Mouse (Mus musculus) neural tube, embryonic 15.5 days (tissue): Measurements from ENCODE around the gene Smurf1. TPM values are rescaled to one million over a fixed set of nuclear protein-coding genes. Genes with fewer than 3 reads are reported as not detected.

Experiments used
- ATAC-seq: fragments of 200-750 bp; cut with Nextera tagmentation; 2 replicates; pipeline ENCODE4 v1.8.0; 2017; ENCODE audit warnings: mild to moderate bottlenecking, moderate TSS enrichment, moderate library complexity; ENCODE audit not compliant: low FRiP score
- H3K27ac ChIP-seq: fragments of 300-500 bp; sonication (generic); replicated peaks from 2 replicates; pipeline ENCODE4 v1.5.1; 2015; ENCODE audit warnings: mild to moderate bottlenecking, inconsistent platforms
- H3K27me3 ChIP-seq: fragments of 300-500 bp; sonication (generic); replicated peaks from 2 replicates; pipeline ENCODE4 v1.6.1; 2015; ENCODE audit warnings: inconsistent platforms
- H3K36me3 ChIP-seq: fragments of 300-500 bp; sonication (generic); 2 replicates; pipeline ENCODE4 v1.6.1; 2015; ENCODE audit warnings: inconsistent platforms
- H3K4me1 ChIP-seq: fragments of 300-500 bp; sonication (generic); 2 replicates; pipeline ENCODE4 v1.6.1; 2015; ENCODE audit warnings: inconsistent platforms
- H3K4me2 ChIP-seq: fragments of 300-500 bp; sonication (generic); 2 replicates; pipeline ENCODE4 v1.6.1; 2015; ENCODE audit warnings: inconsistent platforms, mild to moderate bottlenecking, moderate library complexity
- H3K4me3 ChIP-seq: fragments of 300-500 bp; sonication (generic); replicated peaks from 2 replicates; pipeline ENCODE4 v1.5.1; 2015; ENCODE audit warnings: mild to moderate bottlenecking, inconsistent platforms
- H3K9ac ChIP-seq: fragments of 300-500 bp; sonication (generic); replicated peaks from 2 replicates; pipeline ENCODE4 v1.6.1; 2015; ENCODE audit warnings: mild to moderate bottlenecking, inconsistent platforms
- H3K9me3 ChIP-seq: fragments of 300-500 bp; sonication (generic); replicated peaks from 2 replicates; pipeline ENCODE4 v1.6.1; 2016; ENCODE audit warnings: inconsistent platforms
- WGBS: fragments of 180-500 bp; shearing (Covaris S2); methylation state at CpG from one replicate; pipeline ENCODE4 v1.1.7; 2015; ENCODE audit warnings: mixed read lengths; 5-methylcytosine and 5-hydroxymethylcytosine counted together
- polyA plus RNA-seq: library from polyadenylated mRNA; unstranded; fragments of >200 nt; fragmentation: Nextera tagmentation; extraction: Ambion mirVana; gene quantifications from 2 replicates; pipeline ENCODE4 v1.2.1, GENCODE M21; 2015

Gene Smurf1
- polyA plus RNA-seq, 1 experiment from 2014 or later, result 23.7 TPM

- peaks cover 70% of the 10 kb centered on the region for H3K36me3 ChIP-seq
- H3K9me3 ChIP-seq, result no peaks in the 10 kb centered on the region
- H3K4me1 ChIP-seq, result no peaks in the 10 kb centered on the region
- no peak overlapping the region for H3K4me2 ChIP-seq
- H3K9ac ChIP-seq, result no peak overlapping the region
- no peak overlapping the region for H3K27ac ChIP-seq
- no peaks in the 10 kb centered on the region for H3K27me3 ChIP-seq
- H3K4me3 ChIP-seq, result no peak overlapping the region
- ATAC-seq, result no peak
- WGBS, result 95% methylated on average over 15 of the region's 15 CpGs
Observed at GRCm38 (mm10) chr5:144858527-144858926, 107.1 kb downstream of the Smurf1 start.

GRCm38 (mm10) chr5:144855936-144856335 is 109.7 kb downstream of the Smurf1 start:
- H3K9me3 ChIP-seq, result no peaks in the 10 kb centered on the region
- no peak for ATAC-seq
- no peak overlapping the region for H3K27ac ChIP-seq
- no peaks in the 10 kb centered on the region for H3K4me1 ChIP-seq
- no peak overlapping the region for H3K4me3 ChIP-seq
- no peaks in the 10 kb centered on the region for H3K27me3 ChIP-seq
- WGBS, result 60% methylated on average over 6 of the region's 6 CpGs
- peaks cover 90% of the 10 kb centered on the region for H3K36me3 ChIP-seq
- H3K4me2 ChIP-seq, result no peak overlapping the region
- no peak overlapping the region for H3K9ac ChIP-seq

- no peaks in the 10 kb centered on the region for H3K4me1 ChIP-seq
- peaks cover 92% of the 10 kb centered on the region for H3K36me3 ChIP-seq
- H3K9me3 ChIP-seq, result no peaks in the 10 kb centered on the region
- no peak overlapping the region for H3K27ac ChIP-seq
- no peak overlapping the region for H3K4me3 ChIP-seq
- WGBS, result 87% methylated on average over 5 of the region's 5 CpGs
- H3K27me3 ChIP-seq, result no peaks in the 10 kb centered on the region
- no peak overlapping the region for H3K9ac ChIP-seq
- no peak overlapping the region for H3K4me2 ChIP-seq
- no peak for ATAC-seq
Observed at GRCm38 (mm10) chr5:144853931-144854330, 111.7 kb downstream of the Smurf1 start.

- no peaks in the 10 kb centered on the region for H3K27me3 ChIP-seq
- H3K9ac ChIP-seq, result no peak overlapping the region
- no peak overlapping the region for H3K27ac ChIP-seq
- H3K9me3 ChIP-seq, result no peaks in the 10 kb centered on the region
- WGBS, result 92% methylated on average over 3 of the region's 3 CpGs
- H3K4me3 ChIP-seq, result no peak overlapping the region
- H3K36me3 ChIP-seq, result peaks cover 94% of the 10 kb centered on the region
- no peak for ATAC-seq
- no peak overlapping the region for H3K4me2 ChIP-seq
- no peaks in the 10 kb centered on the region for H3K4me1 ChIP-seq
Observed at GRCm38 (mm10) chr5:144851820-144852219, 113.8 kb downstream of the Smurf1 start.

GRCm38 (mm10) chr5:144849932-144850331 is 115.7 kb downstream of the Smurf1 start:
- Histone ChIP-seq H3K4me1 (no peaks in the 10 kb centered on the region), H3K9ac (no peak overlapping the region), H3K27ac (no peak overlapping the region), H3K36me3 (peaks cover 99% of the 10 kb centered on the region), H3K4me2 (no peak overlapping the region), H3K4me3 (no peak overlapping the region), H3K27me3 (no peaks in the 10 kb centered on the region), H3K9me3 (no peaks in the 10 kb centered on the region)
- ATAC-seq, result no peak
- 95% methylated on average over 10 of the region's 10 CpGs for WGBS

- Histone ChIP-seq H3K4me3 (no peak overlapping the region), H3K27me3 (no peaks in the 10 kb centered on the region), H3K36me3 (peaks cover 99% of the 10 kb centered on the region), H3K4me2 (no peak overlapping the region), H3K9ac (no peak overlapping the region), H3K27ac (no peak overlapping the region), H3K4me1 (no peaks in the 10 kb centered on the region), H3K9me3 (no peaks in the 10 kb centered on the region)
- ATAC-seq, result no peak
- 81% methylated on average over 5 of the region's 5 CpGs for WGBS
Observed at GRCm38 (mm10) chr5:144848735-144849134, 116.9 kb downstream of the Smurf1 start.

GRCm38 (mm10) chr5:144845352-144845751 is 120.3 kb downstream of the Smurf1 start:
- no peak overlapping the region for H3K9ac ChIP-seq
- no peak overlapping the region for H3K27ac ChIP-seq
- H3K9me3 ChIP-seq, result no peaks in the 10 kb centered on the region
- no peaks in the 10 kb centered on the region for H3K27me3 ChIP-seq
- 97% methylated on average over 20 of the region's 20 CpGs for WGBS
- H3K36me3 ChIP-seq, result peaks cover 100% of the 10 kb centered on the region
- no peak overlapping the region for H3K4me2 ChIP-seq
- no peak overlapping the region for H3K4me3 ChIP-seq
- ATAC-seq, result no peak
- no peaks in the 10 kb centered on the region for H3K4me1 ChIP-seq

- 87% methylated on average over 3 of the region's 3 CpGs for WGBS
- no peaks in the 10 kb centered on the region for H3K4me1 ChIP-seq
- H3K4me2 ChIP-seq, result no peak overlapping the region
- no peak overlapping the region for H3K27ac ChIP-seq
- no peak overlapping the region for H3K9ac ChIP-seq
- no peak overlapping the region for H3K4me3 ChIP-seq
- H3K36me3 ChIP-seq, result peaks cover 99% of the 10 kb centered on the region
- no peaks in the 10 kb centered on the region for H3K27me3 ChIP-seq
- no peaks in the 10 kb centered on the region for H3K9me3 ChIP-seq
- ATAC-seq, result no peak
Observed at GRCm38 (mm10) chr5:144836100-144836499, 129.5 kb downstream of the Smurf1 start.

- H3K36me3 ChIP-seq, result peaks cover 100% of the 10 kb centered on the region
- H3K27me3 ChIP-seq, result no peaks in the 10 kb centered on the region
- no peak overlapping the region for H3K9ac ChIP-seq
- ATAC-seq, result no peak
- H3K4me1 ChIP-seq, result no peaks in the 10 kb centered on the region
- no peak overlapping the region for H3K4me3 ChIP-seq
- 91% methylated on average over 9 of the region's 9 CpGs for WGBS
- no peak overlapping the region for H3K4me2 ChIP-seq
- no peaks in the 10 kb centered on the region for H3K9me3 ChIP-seq
- H3K27ac ChIP-seq, result no peak overlapping the region
Observed at GRCm38 (mm10) chr5:144831840-144832469, 133.7 kb downstream of the Smurf1 start.

GRCm38 (mm10) chr5:144829631-144830030 is 136.0 kb downstream of the Smurf1 start:
- H3K9ac ChIP-seq, result no peak overlapping the region
- H3K4me2 ChIP-seq, result no peak overlapping the region
- no peak overlapping the region for H3K4me3 ChIP-seq
- H3K36me3 ChIP-seq, result peaks cover 100% of the 10 kb centered on the region
- no peaks in the 10 kb centered on the region for H3K9me3 ChIP-seq
- 90% methylated on average over 4 of the region's 4 CpGs for WGBS
- H3K4me1 ChIP-seq, result no peaks in the 10 kb centered on the region
- H3K27ac ChIP-seq, result no peak overlapping the region
- no peak for ATAC-seq
- no peaks in the 10 kb centered on the region for H3K27me3 ChIP-seq

- 93% methylated on average over 20 of the region's 20 CpGs for WGBS
- ATAC-seq, result no peak
- H3K27ac ChIP-seq, result no peak overlapping the region
Observed at GRCm38 (mm10) chr5:144828365-144829102, 137.1 kb downstream of the Smurf1 start.

More at GRCm38 (mm10) chr5:144828365-144829102, 137.1 kb downstream of the Smurf1 start:
- no peak overlapping the region for H3K4me2 ChIP-seq
- no peak overlapping the region for H3K4me3 ChIP-seq
- no peak overlapping the region for H3K9ac ChIP-seq
- no peaks in the 10 kb centered on the region for H3K4me1 ChIP-seq
- H3K27me3 ChIP-seq, result no peaks in the 10 kb centered on the region
- no peaks in the 10 kb centered on the region for H3K9me3 ChIP-seq
- H3K36me3 ChIP-seq, result peaks cover 100% of the 10 kb centered on the region
